Mouse (Mus musculus) heart, adult 2 months (tissue): Measurements from ENCODE around the gene Cacna1i. TPM values are rescaled to one million over a fixed set of nuclear protein-coding genes. Genes with fewer than 3 reads are reported as not detected.

Experiments
- DNase-seq, 2 experiments: peaks; one replicate each; pipeline ENCODE4 v3.0.0; 2021
- H3K27ac ChIP-seq: fragments of 200-600 bp; 2 replicates; pipeline ENCODE4 v1.8.1; 2022
- H3K27me3 ChIP-seq: fragments of 200-500 bp; 2 replicates; pipeline ENCODE4 v1.6.1; 2012; ENCODE audit warnings: mild to moderate bottlenecking, low read length, inconsistent platforms, mixed read lengths; ENCODE audit not compliant: control insufficient read depth, insufficient read depth
- H3K36me3 ChIP-seq: fragments of 200-500 bp; 2 replicates; pipeline ENCODE4 v1.6.1; 2012; ENCODE audit warnings: low read length, inconsistent platforms; ENCODE audit not compliant: control insufficient read depth, insufficient read depth
- H3K4me1 ChIP-seq: fragments of 200-500 bp; 2 replicates; pipeline ENCODE4 v1.6.1; 2011; ENCODE audit warnings: low read length; ENCODE audit not compliant: control insufficient read depth, insufficient read depth
- H3K4me3 ChIP-seq: fragments of 200-600 bp; 2 replicates; pipeline ENCODE4 v1.8.1; 2022
- H3K79me2 ChIP-seq: fragments of 200-500 bp; replicated peaks from 2 replicates; pipeline ENCODE4 v1.6.1; 2012; ENCODE audit warnings: mild to moderate bottlenecking, inconsistent platforms, low read length, moderate library complexity, mixed read lengths; ENCODE audit not compliant: control insufficient read depth, insufficient read depth
- H3K9ac ChIP-seq: fragments of 200-500 bp; 2 replicates; pipeline ENCODE4 v1.6.1; 2012; ENCODE audit warnings: low read depth, mild to moderate bottlenecking, control low read depth, inconsistent platforms, low read length, mixed read lengths
- CTCF ChIP-seq: fragments of 200-600 bp; IDR thresholded peaks from 2 replicates; pipeline ENCODE4 v1.8.1; 2022; ENCODE audit warnings: antibody characterized with exemption, mild to moderate bottlenecking, moderate library complexity
- EP300 ChIP-seq: fragments of 200-500 bp; IDR thresholded peaks from 2 replicates; pipeline ENCODE4 v1.6.1; 2011; ENCODE audit warnings: low read depth, low read length, control low read depth; ENCODE audit not compliant: insufficient read depth
- POLR2A ChIP-seq: fragments of 200-500 bp; IDR thresholded peaks from 2 replicates; pipeline ENCODE4 v1.6.1; 2011; ENCODE audit warnings: mild to moderate bottlenecking, low read depth, low read length, control low read depth; ENCODE audit not compliant: insufficient read depth
- WGBS: fragments of 180-500 bp; shearing (Covaris S2); methylation state at CpG from one replicate; pipeline ENCODE4 v1.1.7; 2018; 5-methylcytosine and 5-hydroxymethylcytosine counted together
- intact Hi-C: fragments of 180-260 bp; cut with DNase I; formaldehyde crosslinking; loops from one replicate; pipeline ENCODE4 v1.15.1; 2025
- polyA plus RNA-seq: library from polyadenylated mRNA; depleted of rRNA; stranded (reverse); fragments of >200 nt; gene quantifications from 2 replicates; pipeline ENCODE4 v1.2.3, GENCODE M21; 2012
- total RNA-seq, 2 experiments: library from RNA; stranded (reverse); gene quantifications; 2 replicates each; pipeline ENCODE4 v1.2.3; 2021

Cacna1i gene
- total and polyA plus RNA-seq, 3 experiments: 0.09 to 0.34 (median 0.21) TPM

DNA sequence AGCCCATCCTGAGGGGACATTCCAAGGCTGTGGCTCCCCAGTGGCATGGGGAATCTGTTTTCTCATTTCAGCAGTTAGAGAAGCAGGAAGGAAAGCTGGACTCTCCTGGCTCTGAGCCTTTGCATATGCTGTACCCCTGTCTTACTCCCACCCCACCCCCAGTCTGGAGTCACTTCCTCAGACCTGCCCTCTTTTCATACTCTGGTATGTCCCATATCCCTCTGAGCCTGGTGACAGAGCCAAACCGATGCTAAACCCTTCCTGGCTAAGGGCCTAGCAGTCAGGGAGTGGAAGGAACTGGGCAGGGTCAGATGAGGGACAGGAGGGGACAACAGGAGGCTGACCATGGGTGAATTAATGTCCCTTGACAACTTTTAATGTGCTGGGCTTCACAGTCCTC, 120.8 kb downstream of the Cacna1i start:
- Histone ChIP-seq H3K79me2 (no peaks in the 10 kb centered on the region), H3K27me3 (no peaks in the 10 kb centered on the region), H3K4me3 (no peak overlapping the region), H3K9ac (no peak overlapping the region), H3K27ac (peak overlapping the region; percentile 38; the same call in 1 of the 2 replicates), H3K4me1 (peaks cover 4% of the 10 kb centered on the region), H3K36me3 (no peaks in the 10 kb centered on the region)
- WGBS: 7% methylated on average over 1 of the region's 1 CpGs
- TF ChIP-seq CTCF (no peak), EP300 (peak; percentile 75), POLR2A (no peak)
- peak in 1 of 2 experiments; percentile 35 for DNase-seq
- intact Hi-C loops: no loop called here

DNA sequence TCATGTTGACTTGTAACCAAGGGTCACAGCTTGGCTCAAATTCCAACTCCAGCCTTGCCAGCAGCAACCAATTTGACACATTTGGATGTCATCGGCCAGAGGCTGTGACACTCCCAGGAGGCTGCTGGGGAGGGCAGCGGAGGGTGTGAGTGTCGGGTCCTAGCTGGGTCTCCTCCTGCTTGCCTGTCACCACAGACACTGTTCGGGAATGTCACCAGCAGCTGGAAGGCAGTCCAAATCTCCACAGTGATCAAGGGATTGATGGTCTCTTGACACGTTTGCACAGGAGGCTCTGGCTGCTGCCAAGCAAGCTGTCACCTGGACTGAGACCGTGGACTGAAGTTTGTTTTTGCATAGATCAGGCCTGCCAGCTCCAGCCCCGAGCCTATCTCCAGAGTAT, 123.6 kb downstream of the Cacna1i start:
- Histone ChIP-seq H3K27ac (no peak overlapping the region), H3K4me3 (no peak overlapping the region), H3K9ac (no peak overlapping the region), H3K79me2 (no peaks in the 10 kb centered on the region), H3K4me1 (peaks cover 10% of the 10 kb centered on the region), H3K27me3 (no peaks in the 10 kb centered on the region), H3K36me3 (no peaks in the 10 kb centered on the region)
- no peak for TF ChIP-seq CTCF
- TF ChIP-seq EP300: no peak
- TF ChIP-seq POLR2A: no peak
- DNase-seq: no peak
- intact Hi-C loops: no loop called here
- 69% methylated on average over 7 of the region's 7 CpGs for WGBS

DNA sequence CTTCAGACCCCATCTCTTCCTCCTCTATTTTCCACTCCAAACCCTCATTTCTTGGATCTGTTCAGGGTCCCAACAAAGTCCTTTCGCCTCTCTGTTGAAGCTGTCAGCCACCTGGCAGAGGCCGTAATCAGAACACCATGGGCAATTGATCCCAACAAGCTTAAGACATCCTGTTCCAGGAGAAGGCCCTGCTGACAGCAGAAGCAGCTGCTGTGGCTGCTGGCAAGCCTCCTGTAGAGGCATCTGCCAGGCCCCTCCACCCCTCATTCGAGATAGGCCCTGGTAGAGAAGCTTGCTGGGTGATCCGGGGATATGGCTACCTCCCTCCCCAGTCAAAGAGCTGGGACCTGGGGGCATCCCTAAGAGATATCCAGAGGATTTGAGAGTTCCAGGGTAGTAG, 126.0 kb downstream of the Cacna1i start:
- whole genome bisulfite sequencing: 42% methylated on average over 4 of the region's 4 CpGs
- DNase-seq: no peak

DNA sequence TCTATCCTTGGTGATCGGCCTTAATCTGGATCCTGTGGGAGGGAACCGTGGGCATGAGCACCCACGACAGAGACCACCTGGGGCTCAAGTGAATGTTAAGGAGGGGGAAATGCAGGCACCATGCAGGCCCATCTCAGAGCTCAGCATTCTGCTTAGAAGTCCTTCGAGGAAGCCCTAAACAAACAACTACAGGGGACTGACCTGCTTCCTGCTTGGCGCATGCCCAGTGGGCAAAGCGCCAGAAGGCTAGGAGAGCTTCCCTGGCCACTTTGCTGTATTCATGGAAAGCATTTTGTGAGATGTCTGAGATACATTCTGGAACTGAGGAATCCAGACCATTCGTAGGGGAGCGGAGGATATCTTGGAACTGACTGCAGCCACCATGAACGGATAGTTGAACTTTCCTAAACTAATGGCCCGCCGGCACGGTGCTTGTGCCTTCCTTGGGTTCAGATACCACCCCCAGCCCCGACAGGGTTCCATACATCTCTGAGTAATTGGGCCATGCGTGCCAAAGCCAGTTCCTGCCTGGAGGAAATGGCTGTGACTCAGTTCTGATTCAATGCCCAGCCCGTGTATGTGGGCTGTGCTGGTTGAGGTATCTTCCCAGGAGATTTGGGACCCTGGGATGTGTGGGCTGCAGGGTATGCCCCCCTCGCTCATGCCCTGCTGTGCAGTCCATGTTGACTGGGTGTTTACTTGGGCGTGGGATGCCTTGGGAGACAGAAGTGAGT, 127.1 kb downstream of the Cacna1i start:
- Histone ChIP-seq H3K27ac (no peak overlapping the region), H3K9ac (no peak overlapping the region), H3K27me3 (no peaks in the 10 kb centered on the region), H3K36me3 (no peaks in the 10 kb centered on the region), H3K79me2 (no peaks in the 10 kb centered on the region), H3K4me1 (peaks cover 6% of the 10 kb centered on the region; the same call in 1 of the 2 replicates), H3K4me3 (no peak overlapping the region)
- peak; percentile 33 to 46 for DNase-seq
- intact Hi-C loops: no loop called here
- 42% methylated on average over 17 of the region's 17 CpGs for WGBS
- TF ChIP-seq EP300 (no peak), CTCF (no peak), POLR2A (no peak)

More for the DNA sequence above, 126.0 kb downstream of the Cacna1i start:
- Histone ChIP-seq H3K27ac (no peak overlapping the region), H3K4me1 (peaks cover 10% of the 10 kb centered on the region), H3K9ac (no peak overlapping the region), H3K27me3 (no peaks in the 10 kb centered on the region), H3K4me3 (no peak overlapping the region), H3K36me3 (no peaks in the 10 kb centered on the region), H3K79me2 (no peaks in the 10 kb centered on the region)
- intact Hi-C loops: no loop called here
- TF ChIP-seq EP300: no peak
- TF ChIP-seq POLR2A: no peak
- no peak for TF ChIP-seq CTCF

DNA sequence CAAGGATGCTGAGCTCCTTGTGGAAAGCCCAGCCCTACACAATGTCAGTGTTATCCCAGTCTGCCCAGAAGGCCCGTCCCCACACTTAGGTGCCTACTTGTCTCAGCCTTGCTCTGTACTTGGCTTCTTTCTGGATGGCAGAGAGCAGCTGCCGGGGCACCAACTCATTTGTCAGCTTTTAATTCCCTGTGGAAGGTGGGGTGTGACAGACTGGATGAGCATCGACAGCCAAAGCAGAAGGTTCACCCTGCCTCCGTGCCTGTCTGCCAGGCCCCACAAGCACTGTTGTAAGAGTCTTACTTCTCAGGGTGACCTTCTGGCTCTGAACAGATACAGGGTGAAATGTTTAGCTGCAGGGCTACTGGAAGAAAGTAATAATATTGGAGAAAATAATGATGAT, 128.1 kb downstream of the Cacna1i start:
- DNase-seq: no peak
- TF ChIP-seq POLR2A: no peak
- no peak for TF ChIP-seq CTCF
- 89% methylated on average over 4 of the region's 4 CpGs for WGBS
- no peaks in the 10 kb centered on the region for H3K27me3 ChIP-seq
- H3K9ac ChIP-seq: no peak overlapping the region
- H3K79me2 ChIP-seq: no peaks in the 10 kb centered on the region
- H3K36me3 ChIP-seq: no peaks in the 10 kb centered on the region
- H3K4me1 ChIP-seq: peaks cover 6% of the 10 kb centered on the region; the same call in 1 of the 2 replicates
- intact Hi-C loops: no loop called here
- H3K27ac ChIP-seq: no peak overlapping the region
- H3K4me3 ChIP-seq: no peak overlapping the region

DNA sequence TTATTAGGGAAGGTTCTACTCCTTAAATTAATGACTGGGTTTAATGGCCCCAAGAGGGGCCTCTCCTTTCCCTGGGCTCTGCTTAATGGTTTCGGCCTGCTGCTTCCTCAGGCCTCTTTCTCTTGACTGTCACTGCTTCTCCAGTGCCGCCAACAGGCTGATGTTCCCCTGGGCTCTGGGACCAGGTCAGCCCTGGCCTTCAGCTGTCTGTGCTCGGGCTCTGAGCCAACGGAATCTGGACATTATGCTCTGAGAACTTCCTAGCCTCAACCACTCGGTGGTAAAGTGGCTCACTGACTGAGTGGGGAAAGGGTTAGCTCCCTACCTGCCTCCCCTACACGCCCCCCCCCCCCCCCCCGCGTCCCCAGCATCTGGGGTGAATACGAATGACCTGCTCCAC, 130.0 kb downstream of the Cacna1i start:
- Histone ChIP-seq H3K9ac (no peak overlapping the region), H3K4me3 (no peak overlapping the region), H3K27ac (no peak overlapping the region), H3K36me3 (no peaks in the 10 kb centered on the region), H3K79me2 (no peaks in the 10 kb centered on the region), H3K4me1 (peaks cover 6% of the 10 kb centered on the region; the same call in 1 of the 2 replicates), H3K27me3 (no peaks in the 10 kb centered on the region)
- WGBS: 55% methylated on average over 9 of the region's 9 CpGs
- intact Hi-C loops: no loop called here
- no peak for DNase-seq
- TF ChIP-seq EP300 (no peak), POLR2A (no peak), CTCF (no peak)
